Mouse (Mus musculus) neural tube, embryonic 14.5 days (tissue): ENCODE results near the gene Naga. TPM values are rescaled to one million over a fixed set of nuclear protein-coding genes. Genes with fewer than 3 reads are reported as not detected.

Experiments used
- ATAC-seq: fragments of 200-750 bp; cut with Nextera tagmentation; 2 replicates; pipeline ENCODE4 v1.8.0; 2017; ENCODE audit warnings: low read depth, mild to moderate bottlenecking, moderate TSS enrichment, moderate library complexity
- H3K27ac ChIP-seq: fragments of 300-500 bp; sonication (generic); 2 replicates; pipeline ENCODE4 v1.5.1; 2014; ENCODE audit warnings: low read depth, mild to moderate bottlenecking, control low read depth, low read length, moderate library complexity, mixed read lengths
- H3K27me3 ChIP-seq: fragments of 300-500 bp; sonication (generic); 2 replicates; pipeline ENCODE4 v1.6.1; 2014; ENCODE audit warnings: low read length; ENCODE audit not compliant: control insufficient read depth, insufficient read depth
- H3K36me3 ChIP-seq: fragments of 300-500 bp; sonication (generic); 2 replicates; pipeline ENCODE4 v1.6.1; 2014; ENCODE audit warnings: low read length, mixed read lengths; ENCODE audit not compliant: control insufficient read depth, insufficient read depth
- H3K4me1 ChIP-seq: fragments of 300-500 bp; sonication (generic); 2 replicates; pipeline ENCODE4 v1.6.1; 2014; ENCODE audit warnings: low read length; ENCODE audit not compliant: control insufficient read depth, insufficient read depth
- H3K4me2 ChIP-seq: fragments of 300-500 bp; sonication (generic); 2 replicates; pipeline ENCODE4 v1.6.1; 2014; ENCODE audit warnings: mild to moderate bottlenecking, low read depth, low read length, control low read depth
- H3K4me3 ChIP-seq: fragments of 300-500 bp; sonication (generic); 2 replicates; pipeline ENCODE4 v1.5.1; 2014; ENCODE audit warnings: low read depth, low read length, control low read depth, mixed read lengths
- H3K9ac ChIP-seq: fragments of 300-500 bp; sonication (generic); replicated peaks from 2 replicates; pipeline ENCODE4 v1.6.1; 2014; ENCODE audit warnings: low read depth, mild to moderate bottlenecking, control low read depth, low read length, mixed read lengths
- H3K9me3 ChIP-seq: fragments of 300-500 bp; sonication (generic); 2 replicates; pipeline ENCODE4 v1.6.1; 2016; ENCODE audit warnings: low read length; ENCODE audit not compliant: control insufficient read depth
- WGBS: fragments of 180-500 bp; shearing (Covaris S2); extraction: QIAGEN DNeasy Blood & Tissue Kit; methylation state at CpG from one replicate; pipeline ENCODE4 v1.1.7; 2014; 5-methylcytosine and 5-hydroxymethylcytosine counted together
- polyA plus RNA-seq: library from polyadenylated mRNA; unstranded; fragments of >200 nt; fragmentation: Nextera tagmentation; extraction: Ambion mirVana; gene quantifications from 2 replicates; pipeline ENCODE4 v1.2.1, GENCODE M21; 2014

Gene Naga
- polyA plus RNA-seq, 1 experiment from 2014 or later, result 34.9 TPM

DNA sequence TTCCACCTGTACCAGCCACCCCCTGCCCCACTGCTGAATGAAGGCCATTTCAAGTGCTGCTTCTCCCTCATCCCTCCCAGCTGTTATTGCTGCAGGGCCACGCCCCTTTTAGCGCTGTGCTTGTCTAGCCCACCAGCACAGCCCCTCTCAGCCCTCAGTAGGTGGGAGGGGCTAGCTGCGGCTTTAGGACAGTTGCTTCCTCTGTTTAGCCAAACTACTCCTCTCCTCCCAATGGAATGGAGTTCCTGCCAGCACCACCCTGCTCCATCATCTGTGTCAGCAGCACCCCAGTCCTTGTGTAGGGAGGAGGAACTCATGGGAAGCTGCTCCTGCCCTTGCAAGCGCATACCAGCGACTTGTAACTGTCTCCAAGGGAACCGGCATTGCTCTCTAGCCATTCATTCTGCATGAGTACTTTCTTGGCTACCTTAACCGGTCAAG, 45.4 kb downstream of the Naga start:
- Histone ChIP-seq H3K4me1 (peaks cover 14% of the 10 kb centered on the region), H3K27ac (peak overlapping the region; percentile 60), H3K4me3 (no peak overlapping the region), H3K9ac (no peak overlapping the region), H3K9me3 (no peaks in the 10 kb centered on the region), H3K4me2 (0 out of 2 replicates have a peak overlapping the region, but pooled peaks have one; percentile 7), H3K36me3 (peaks cover 31% of the 10 kb centered on the region), H3K27me3 (no peaks in the 10 kb centered on the region)
- WGBS, result 2% methylated on average over 7 of the region's 7 CpGs
- peak; percentile 83 for ATAC-seq

GRCm38 (mm10) chr15:82292851-82293250, 45.9 kb downstream of the Naga start:
- H3K9ac ChIP-seq, result no peak overlapping the region
- H3K4me2 ChIP-seq, result 0 out of 2 replicates have a peak overlapping the region, but pooled peaks have one; percentile 7
- H3K27me3 ChIP-seq, result no peaks in the 10 kb centered on the region
- H3K9me3 ChIP-seq, result no peaks in the 10 kb centered on the region
- H3K4me3 ChIP-seq, result no peak overlapping the region
- H3K36me3 ChIP-seq, result peaks cover 33% of the 10 kb centered on the region
- H3K27ac ChIP-seq, result peak overlapping the region; percentile 60
- ATAC-seq, result peak; percentile 45
- peaks cover 14% of the 10 kb centered on the region for H3K4me1 ChIP-seq
- 13% methylated on average over 3 of the region's 5 CpGs for WGBS

- ATAC-seq, result no peak
- Histone ChIP-seq H3K4me1 (peaks cover 14% of the 10 kb centered on the region), H3K27ac (no peak overlapping the region), H3K4me3 (no peak overlapping the region), H3K9ac (no peak overlapping the region), H3K27me3 (no peaks in the 10 kb centered on the region), H3K9me3 (no peaks in the 10 kb centered on the region), H3K36me3 (peaks cover 57% of the 10 kb centered on the region), H3K4me2 (no peak overlapping the region)
- 71% methylated on average over 7 of the region's 7 CpGs for WGBS
These were observed 48.5 kb downstream of the Naga start for GRCm38 (mm10) chr15:82290252-82290651.

- Histone ChIP-seq H3K9ac (no peak overlapping the region), H3K36me3 (peaks cover 85% of the 10 kb centered on the region)
These were observed 52.6 kb downstream of the Naga start for GRCm38 (mm10) chr15:82286157-82286556.

GRCm38 (mm10) chr15:82280638-82281037, 58.1 kb downstream of the Naga start:
- H3K27me3 ChIP-seq, result no peaks in the 10 kb centered on the region
- H3K4me1 ChIP-seq, result peaks cover 16% of the 10 kb centered on the region
- ATAC-seq, result no peak
- H3K4me2 ChIP-seq, result no peak overlapping the region
- H3K9ac ChIP-seq, result no peak overlapping the region
- H3K9me3 ChIP-seq, result no peaks in the 10 kb centered on the region
- H3K27ac ChIP-seq, result no peak overlapping the region
- WGBS, result 80% methylated on average over 4 of the region's 4 CpGs
- no peak overlapping the region for H3K4me3 ChIP-seq
- H3K36me3 ChIP-seq, result peaks cover 55% of the 10 kb centered on the region

More at GRCm38 (mm10) chr15:82286157-82286556, 52.6 kb downstream of the Naga start:
- Histone ChIP-seq H3K4me1 (no peaks in the 10 kb centered on the region), H3K27me3 (no peaks in the 10 kb centered on the region), H3K9me3 (no peaks in the 10 kb centered on the region), H3K27ac (no peak overlapping the region), H3K4me2 (no peak overlapping the region), H3K4me3 (no peak overlapping the region)
- 69% methylated on average over 12 of the region's 12 CpGs for WGBS
- no peak for ATAC-seq

Other genes with a start within 250 kb of the Naga start
- gene Ccdc134, start 211.0 kb downstream of the Naga start, polyA plus RNA-seq, result 12.7 and 12.8 TPM in 2 replicates
- 141 and 164 TPM in 2 replicates for gene Srebf2, start 191.7 kb downstream of the Naga start, polyA plus RNA-seq
- 2.9 and 6.9 TPM in 2 replicates for gene Shisa8, start 126.1 kb downstream of the Naga start, polyA plus RNA-seq
- 0.32 and 1.4 TPM in 2 replicates for gene Tnfrsf13c, start 114.6 kb downstream of the Naga start, polyA plus RNA-seq
- gene Cenpm, start 94.2 kb downstream of the Naga start, polyA plus RNA-seq, result 11.2 and 12.0 TPM in 2 replicates
- gene 1500009C09Rik, start 86.5 kb downstream of the Naga start, polyA plus RNA-seq, result 6.5 and 13.3 TPM in 2 replicates
- gene Sept3, start 64.0 kb downstream of the Naga start, polyA plus RNA-seq, result 395 and 439 TPM in 2 replicates
- gene Wbp2nl, start 40.0 kb downstream of the Naga start, polyA plus RNA-seq, result 0.28 TPM in 1 of 2 replicates, not detected in the other
- gene Pheta2, start within 50 bp of the Naga start, polyA plus RNA-seq, result 0.87 and 2.4 TPM in 2 replicates
- gene Smdt1, start within 50 bp of the Naga start, polyA plus RNA-seq, result 351 and 392 TPM in 2 replicates
- gene Ndufa6, start 15.4 kb upstream of the Naga start, polyA plus RNA-seq, result 391 and 432 TPM in 2 replicates
- gene Cyp2d22, start 41.3 kb upstream of the Naga start, polyA plus RNA-seq, result 0.99 and 1.8 TPM in 2 replicates
- gene Cyp2d11, start 55.1 kb upstream of the Naga start, polyA plus RNA-seq, result not detected in 2 replicates
- gene Cyp2d10, start 68.3 kb upstream of the Naga start, polyA plus RNA-seq, result not detected in 2 replicates
- not detected in 2 replicates for gene Cyp2d9, start 94.5 kb upstream of the Naga start, polyA plus RNA-seq
- not detected in 2 replicates for gene Cyp2d12, start 216.1 kb upstream of the Naga start, polyA plus RNA-seq